Mouse (Mus musculus) megakaryocyte, embryonic 14.5 days (primary cell): ENCODE data around the gene Anks1b. TPM values are rescaled to one million over a fixed set of nuclear protein-coding genes. Genes with fewer than 3 reads are reported as not detected.

Experiments used
- H3K27me3 ChIP-seq: replicated peaks from 2 replicates; pipeline ENCODE3; 2012; ENCODE audit warnings: inconsistent platforms
- H3K36me3 ChIP-seq: replicated peaks from 2 replicates; pipeline ENCODE3; 2012; ENCODE audit warnings: low read length, inconsistent platforms, mixed read lengths
- H3K4me1 ChIP-seq: 2 replicates; pipeline ENCODE4 v1.6.1; 2012; ENCODE audit warnings: inconsistent platforms
- H3K4me3 ChIP-seq: replicated peaks from 2 replicates; pipeline ENCODE3; 2012; ENCODE audit warnings: moderate library complexity, mild to moderate bottlenecking, inconsistent platforms
- H3K9me3 ChIP-seq: 2 replicates; pipeline ENCODE4 v1.6.1; 2012; ENCODE audit warnings: inconsistent platforms
- FLI1 ChIP-seq: IDR thresholded peaks from 2 replicates; pipeline ENCODE4 v1.6.1; 2012; ENCODE audit warnings: low read length, inconsistent platforms, mixed read lengths
- GATA1 ChIP-seq: IDR thresholded peaks from 3 replicates; pipeline ENCODE4 v1.6.1; 2012; ENCODE audit warnings: mixed read lengths, low read length, inconsistent platforms, borderline replicate concordance
- polyA plus RNA-seq: library from polyadenylated mRNA; stranded (reverse); fragments of >175 nt; gene quantifications from 2 replicates; pipeline ENCODE4 v1.2.3, GENCODE M21; 2012; ENCODE audit warnings: low replicate concordance; ENCODE audit not compliant: insufficient read depth

Anks1b gene
- polyA plus RNA-seq, 1 experiment: not detected

- Histone ChIP-seq H3K4me3 (no peak overlapping the region), H3K36me3 (no peaks in the 10 kb centered on the region), H3K27me3 (no peaks in the 10 kb centered on the region), H3K9me3 (peaks cover 13% of the 10 kb centered on the region), H3K4me1 (no peaks in the 10 kb centered on the region)
- no peak for TF ChIP-seq GATA1
- TF ChIP-seq FLI1: no peak
Observed at GRCm38 (mm10) chr10:90237290-90237689, 364.0 kb downstream of the Anks1b start.

GRCm38 (mm10) chr10:90258944-90259714 is 385.8 kb downstream of the Anks1b start:
- H3K4me1 ChIP-seq: no peaks in the 10 kb centered on the region
- H3K27me3 ChIP-seq: no peaks in the 10 kb centered on the region
- H3K9me3 ChIP-seq: no peaks in the 10 kb centered on the region
- no peak overlapping the region for H3K4me3 ChIP-seq
- no peak for TF ChIP-seq GATA1
- TF ChIP-seq FLI1: no peak
- no peaks in the 10 kb centered on the region for H3K36me3 ChIP-seq

- no peaks in the 10 kb centered on the region for H3K36me3 ChIP-seq
- no peak for TF ChIP-seq GATA1
- no peak for TF ChIP-seq FLI1
- H3K4me3 ChIP-seq: no peak overlapping the region
- no peaks in the 10 kb centered on the region for H3K27me3 ChIP-seq
- H3K9me3 ChIP-seq: no peaks in the 10 kb centered on the region
- no peaks in the 10 kb centered on the region for H3K4me1 ChIP-seq
Observed at GRCm38 (mm10) chr10:90271321-90271720, 398.0 kb downstream of the Anks1b start.

- Histone ChIP-seq H3K27me3 (no peaks in the 10 kb centered on the region), H3K36me3 (no peaks in the 10 kb centered on the region), H3K4me1 (no peaks in the 10 kb centered on the region), H3K9me3 (no peaks in the 10 kb centered on the region), H3K4me3 (no peak overlapping the region)
- TF ChIP-seq GATA1 (no peak), FLI1 (no peak)
Observed at GRCm38 (mm10) chr10:90273311-90273710, 400.0 kb downstream of the Anks1b start.

- Histone ChIP-seq H3K27me3 (no peaks in the 10 kb centered on the region), H3K4me1 (no peaks in the 10 kb centered on the region), H3K36me3 (no peaks in the 10 kb centered on the region), H3K9me3 (no peaks in the 10 kb centered on the region), H3K4me3 (no peak overlapping the region)
- TF ChIP-seq GATA1 (no peak), FLI1 (no peak)
Observed at GRCm38 (mm10) chr10:90286589-90286988, 413.3 kb downstream of the Anks1b start.

- no peaks in the 10 kb centered on the region for H3K27me3 ChIP-seq
- TF ChIP-seq FLI1: no peak
- TF ChIP-seq GATA1: no peak
- no peaks in the 10 kb centered on the region for H3K9me3 ChIP-seq
- H3K4me1 ChIP-seq: no peaks in the 10 kb centered on the region
- no peak overlapping the region for H3K4me3 ChIP-seq
- no peaks in the 10 kb centered on the region for H3K36me3 ChIP-seq
Observed at GRCm38 (mm10) chr10:90303249-90303648, 429.9 kb downstream of the Anks1b start.

- no peaks in the 10 kb centered on the region for H3K36me3 ChIP-seq
- H3K4me1 ChIP-seq: no peaks in the 10 kb centered on the region
- no peak overlapping the region for H3K4me3 ChIP-seq
- H3K9me3 ChIP-seq: no peaks in the 10 kb centered on the region
- TF ChIP-seq GATA1 (no peak), FLI1 (no peak)
- H3K27me3 ChIP-seq: no peaks in the 10 kb centered on the region
Observed at GRCm38 (mm10) chr10:90306156-90306555, 432.8 kb downstream of the Anks1b start.

- TF ChIP-seq GATA1 (no peak), FLI1 (no peak)
- no peaks in the 10 kb centered on the region for H3K36me3 ChIP-seq
- H3K9me3 ChIP-seq: no peaks in the 10 kb centered on the region
- H3K27me3 ChIP-seq: no peaks in the 10 kb centered on the region
- no peaks in the 10 kb centered on the region for H3K4me1 ChIP-seq
- no peak overlapping the region for H3K4me3 ChIP-seq
Observed at GRCm38 (mm10) chr10:90307931-90308555, 434.7 kb downstream of the Anks1b start.

GRCm38 (mm10) chr10:90329781-90330180 is 456.5 kb downstream of the Anks1b start:
- Histone ChIP-seq H3K4me1 (no peaks in the 10 kb centered on the region), H3K4me3 (no peak overlapping the region), H3K27me3 (no peaks in the 10 kb centered on the region), H3K36me3 (no peaks in the 10 kb centered on the region), H3K9me3 (no peaks in the 10 kb centered on the region)
- TF ChIP-seq GATA1 (no peak), FLI1 (no peak)

- Histone ChIP-seq H3K9me3 (peaks cover 8% of the 10 kb centered on the region), H3K4me1 (no peaks in the 10 kb centered on the region), H3K4me3 (no peak overlapping the region), H3K27me3 (no peaks in the 10 kb centered on the region), H3K36me3 (no peaks in the 10 kb centered on the region)
- TF ChIP-seq GATA1 (no peak), FLI1 (no peak)
Observed at GRCm38 (mm10) chr10:90345394-90345793, 472.1 kb downstream of the Anks1b start.
